Mouse (Mus musculus): ENCODE measurements around the gene Il18r1.

GRCm38 (mm10) chr1:40523971-40524722, 58.8 kb downstream of the Il18r1 start:
- no peak for TF ChIP-seq POLR2A (IDR thresholded peaks at IDR 0.05; ENCODE audit: borderline replicate concordance, control insufficient read depth, low read depth, low read length)
- no peak for TF ChIP-seq CTCF (IDR thresholded peaks at IDR 0.05; ENCODE audit: control insufficient read depth, insufficient read depth, low read length)

All from bone marrow, adult 2 months (tissue).